Mouse (Mus musculus): ENCODE data around the gene Ptprr. TPM values are rescaled to one million over a fixed set of nuclear protein-coding genes. Genes with fewer than 3 reads are reported as not detected.

The Ptprr gene
- 12.3 and 14.6 TPM in 2 replicates for polyA plus RNA-seq (2014; fragmentation: Nextera tagmentation; extraction: Ambion mirVana)

- Histone ChIP-seq H3K27ac (ENCODE audit: low read depth, low read length) (no peak within 1 kb of the TSS), H3K4me1 (ENCODE audit: control insufficient read depth, insufficient read depth, low read length) (peaks cover 3% of the 10 kb centered on the region), H3K9ac (ENCODE audit: low read length) (peak within 1 kb of the TSS; percentile 51), H3K36me3 (ENCODE audit: control insufficient read depth, insufficient read depth, low read length) (no peaks in the 10 kb centered on the region), H3K4me2 (ENCODE audit: low read depth) (peak within 1 kb of the TSS; percentile 87), H3K9me3 (ENCODE audit: control insufficient read depth, low read length) (no peaks in the 10 kb centered on the region), H3K27me3 (ENCODE audit: control insufficient read depth, insufficient read depth, low read length) (no peaks in the 10 kb centered on the region), H3K4me3 (ENCODE audit: low read depth, low read length) (peak within 1 kb of the TSS; percentile 52)
- ATAC-seq (ENCODE audit: insufficient read depth, low FRiP score, low TSS enrichment) (peak; percentile 95), DNase-seq (ENCODE audit: low spot score) (peak; percentile 89)
- WGBS = under 1% methylated on average over 19 of the region's 19 CpGs
Measured at GRCm38 (mm10) chr10:116017845-116018479, at the start of gene Ptprr. Ptprr (plus strand) TSS chr10:116018213.

- ATAC-seq (ENCODE audit: insufficient read depth, low FRiP score, low TSS enrichment) = no peak
- 88% methylated on average over 7 of the region's 7 CpGs for WGBS
- no peak for DNase-seq (ENCODE audit: low spot score)
Measured at GRCm38 (mm10) chr10:115976345-115976744, 41.7 kb upstream of the Ptprr start.

GRCm38 (mm10) chr10:115978992-115979391 is 39.0 kb upstream of the Ptprr start:
- DNase-seq (ENCODE audit: low spot score) (no peak), ATAC-seq (ENCODE audit: insufficient read depth, low FRiP score, low TSS enrichment) (no peak)
- H3K9ac ChIP-seq (ENCODE audit: low read length) = no peak overlapping the region
- H3K27me3 ChIP-seq (ENCODE audit: control insufficient read depth, insufficient read depth, low read length) = no peaks in the 10 kb centered on the region
- 67% methylated on average over 7 of the region's 7 CpGs for WGBS
- no peaks in the 10 kb centered on the region for H3K9me3 ChIP-seq (ENCODE audit: control insufficient read depth, low read length)
- no peaks in the 10 kb centered on the region for H3K36me3 ChIP-seq (ENCODE audit: control insufficient read depth, insufficient read depth, low read length)
- no peak overlapping the region for H3K4me3 ChIP-seq (ENCODE audit: low read depth, low read length)
- no peak overlapping the region for H3K4me2 ChIP-seq (ENCODE audit: low read depth)
- no peaks in the 10 kb centered on the region for H3K4me1 ChIP-seq (ENCODE audit: control insufficient read depth, insufficient read depth, low read length)
- H3K27ac ChIP-seq (ENCODE audit: low read depth, low read length) = no peak overlapping the region

More at GRCm38 (mm10) chr10:115976345-115976744, 41.7 kb upstream of the Ptprr start:
- Histone ChIP-seq H3K4me3 (ENCODE audit: low read depth, low read length) (no peak overlapping the region), H3K27ac (ENCODE audit: low read depth, low read length) (no peak overlapping the region), H3K27me3 (ENCODE audit: control insufficient read depth, insufficient read depth, low read length) (no peaks in the 10 kb centered on the region), H3K36me3 (ENCODE audit: control insufficient read depth, insufficient read depth, low read length) (no peaks in the 10 kb centered on the region), H3K4me2 (ENCODE audit: low read depth) (no peak overlapping the region), H3K9ac (ENCODE audit: low read length) (no peak overlapping the region), H3K4me1 (ENCODE audit: control insufficient read depth, insufficient read depth, low read length) (no peaks in the 10 kb centered on the region), H3K9me3 (ENCODE audit: control insufficient read depth, low read length) (no peaks in the 10 kb centered on the region)

- Histone ChIP-seq H3K9ac (ENCODE audit: low read length) (no peak overlapping the region), H3K4me3 (ENCODE audit: low read depth, low read length) (no peak overlapping the region), H3K9me3 (ENCODE audit: control insufficient read depth, low read length) (no peaks in the 10 kb centered on the region), H3K4me2 (ENCODE audit: low read depth) (no peak overlapping the region), H3K4me1 (ENCODE audit: control insufficient read depth, insufficient read depth, low read length) (no peaks in the 10 kb centered on the region), H3K27ac (ENCODE audit: low read depth, low read length) (no peak overlapping the region), H3K36me3 (ENCODE audit: control insufficient read depth, insufficient read depth, low read length) (no peaks in the 10 kb centered on the region), H3K27me3 (ENCODE audit: control insufficient read depth, insufficient read depth, low read length) (no peaks in the 10 kb centered on the region)
- DNase-seq (ENCODE audit: low spot score) (no peak), ATAC-seq (ENCODE audit: insufficient read depth, low FRiP score, low TSS enrichment) (no peak)
- 86% methylated on average over 2 of the region's 2 CpGs for WGBS
Measured at GRCm38 (mm10) chr10:115980018-115980417, 38.0 kb upstream of the Ptprr start.

- ATAC-seq (ENCODE audit: insufficient read depth, low FRiP score, low TSS enrichment) = no peak
- Histone ChIP-seq H3K27me3 (ENCODE audit: control insufficient read depth, insufficient read depth, low read length) (no peaks in the 10 kb centered on the region), H3K4me3 (ENCODE audit: low read depth, low read length) (no peak overlapping the region), H3K4me1 (ENCODE audit: control insufficient read depth, insufficient read depth, low read length) (no peaks in the 10 kb centered on the region), H3K36me3 (ENCODE audit: control insufficient read depth, insufficient read depth, low read length) (no peaks in the 10 kb centered on the region), H3K27ac (ENCODE audit: low read depth, low read length) (no peak overlapping the region), H3K9ac (ENCODE audit: low read length) (no peak overlapping the region), H3K4me2 (ENCODE audit: low read depth) (no peak overlapping the region), H3K9me3 (ENCODE audit: control insufficient read depth, low read length) (no peaks in the 10 kb centered on the region)
- no peak for DNase-seq (ENCODE audit: low spot score)
- WGBS = 67% methylated on average over 6 of the region's 6 CpGs
Measured at GRCm38 (mm10) chr10:115984308-115984707, 33.7 kb upstream of the Ptprr start.

GRCm38 (mm10) chr10:116001838-116002237 is 16.2 kb upstream of the Ptprr start:
- no peaks in the 10 kb centered on the region for H3K36me3 ChIP-seq (ENCODE audit: control insufficient read depth, insufficient read depth, low read length)
- WGBS = 63% methylated on average over 8 of the region's 8 CpGs
- no peak overlapping the region for H3K4me3 ChIP-seq (ENCODE audit: low read depth, low read length)
- H3K9ac ChIP-seq (ENCODE audit: low read length) = no peak overlapping the region
- ATAC-seq (ENCODE audit: insufficient read depth, low FRiP score, low TSS enrichment) (no peak), DNase-seq (ENCODE audit: low spot score) (no peak)
- no peaks in the 10 kb centered on the region for H3K4me1 ChIP-seq (ENCODE audit: control insufficient read depth, insufficient read depth, low read length)
- H3K27me3 ChIP-seq (ENCODE audit: control insufficient read depth, insufficient read depth, low read length) = no peaks in the 10 kb centered on the region
- no peak overlapping the region for H3K4me2 ChIP-seq (ENCODE audit: low read depth)
- H3K9me3 ChIP-seq (ENCODE audit: control insufficient read depth, low read length) = no peaks in the 10 kb centered on the region
- no peak overlapping the region for H3K27ac ChIP-seq (ENCODE audit: low read depth, low read length)

- H3K36me3 ChIP-seq (ENCODE audit: control insufficient read depth, insufficient read depth, low read length) = no peaks in the 10 kb centered on the region
- ATAC-seq (ENCODE audit: insufficient read depth, low FRiP score, low TSS enrichment) (no peak), DNase-seq (ENCODE audit: low spot score) (no peak)
- H3K4me2 ChIP-seq (ENCODE audit: low read depth) = no peak overlapping the region
- H3K4me3 ChIP-seq (ENCODE audit: low read depth, low read length) = no peak overlapping the region
- H3K9ac ChIP-seq (ENCODE audit: low read length) = no peak overlapping the region
- no peak overlapping the region for H3K27ac ChIP-seq (ENCODE audit: low read depth, low read length)
- no peaks in the 10 kb centered on the region for H3K4me1 ChIP-seq (ENCODE audit: control insufficient read depth, insufficient read depth, low read length)
- WGBS = 46% methylated on average over 6 of the region's 6 CpGs
- H3K27me3 ChIP-seq (ENCODE audit: control insufficient read depth, insufficient read depth, low read length) = no peaks in the 10 kb centered on the region
- H3K9me3 ChIP-seq (ENCODE audit: control insufficient read depth, low read length) = no peaks in the 10 kb centered on the region
Measured at GRCm38 (mm10) chr10:116006675-116007074, 11.3 kb upstream of the Ptprr start.

GRCm38 (mm10) chr10:116018480-116018891 is 473 bp downstream of the Ptprr start:
- Histone ChIP-seq H3K36me3 (ENCODE audit: control insufficient read depth, insufficient read depth, low read length) (no peaks in the 10 kb centered on the region), H3K27ac (ENCODE audit: low read depth, low read length) (no peak overlapping the region), H3K4me1 (ENCODE audit: control insufficient read depth, insufficient read depth, low read length) (peaks cover 3% of the 10 kb centered on the region), H3K4me2 (ENCODE audit: low read depth) (peak overlapping the region; percentile 87), H3K9me3 (ENCODE audit: control insufficient read depth, low read length) (no peaks in the 10 kb centered on the region), H3K4me3 (ENCODE audit: low read depth, low read length) (peak overlapping the region; percentile 52), H3K9ac (ENCODE audit: low read length) (peak overlapping the region; percentile 51), H3K27me3 (ENCODE audit: control insufficient read depth, insufficient read depth, low read length) (no peaks in the 10 kb centered on the region)
- WGBS = 1% methylated on average over 17 of the region's 17 CpGs
- DNase-seq (ENCODE audit: low spot score) = no peak
- ATAC-seq (ENCODE audit: insufficient read depth, low FRiP score, low TSS enrichment) = peak; percentile 77

All from neural tube, embryonic 11.5 days (tissue).